Mouse (Mus musculus): ENCODE measurements around the gene Chrna1. TPM values are rescaled to one million over a fixed set of nuclear protein-coding genes. Genes with fewer than 3 reads are reported as not detected.

Gene Chrna1
- polyA plus RNA-seq (2015; fragmentation: Nextera tagmentation; extraction: Ambion mirVana), result 0.15 and 0.24 TPM in 2 replicates

DNA sequence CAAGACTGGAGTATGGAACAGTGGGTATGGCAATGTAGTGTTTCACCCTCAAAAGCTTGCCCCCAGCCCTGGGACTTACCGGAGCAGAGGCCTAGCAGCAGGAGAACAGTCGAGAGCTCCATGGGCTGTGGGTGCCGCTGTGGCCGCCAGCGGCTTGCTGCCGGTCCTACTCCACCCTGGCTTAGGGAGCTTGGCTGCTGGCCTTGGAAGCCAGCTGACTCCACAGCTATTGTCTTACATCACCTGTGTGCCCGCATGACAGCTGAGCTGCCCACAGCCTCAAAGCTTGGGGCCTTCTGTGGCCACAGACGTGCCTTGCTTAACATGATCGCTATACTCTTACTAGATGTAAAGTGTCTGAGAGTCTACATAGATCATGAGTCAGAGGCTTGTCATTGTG is at the start of gene Chrna1:
Gene Chrna1, minus strand, starts transcription at position 173 of the 400 bp plus-strand sequence.
- Histone ChIP-seq H3K9me3 (replicated peaks; ENCODE audit: control insufficient read depth, low read length, poor library complexity, severe bottlenecking) (no peaks in the 10 kb centered on the region), H3K27me3 (ENCODE audit: control insufficient read depth, insufficient read depth, low read depth, low read length) (peaks cover 4% of the 10 kb centered on the region; the same call in 1 of the 2 replicates), H3K27ac (ENCODE audit: low read length) (no peak within 1 kb of the TSS), H3K36me3 (ENCODE audit: control insufficient read depth, insufficient read depth, low read length) (no peaks in the 10 kb centered on the region), H3K4me2 (ENCODE audit: low read length) (no peak within 1 kb of the TSS), H3K4me3 (ENCODE audit: low read depth, low read length) (no peak within 1 kb of the TSS), H3K4me1 (ENCODE audit: control insufficient read depth, insufficient read depth, low read length) (no peaks in the 10 kb centered on the region; the same call in 1 of the 2 replicates), H3K9ac (ENCODE audit: low read depth, low read length) (no peak within 1 kb of the TSS)
- no peak for ATAC-seq
- 92% methylated on average over 9 of the region's 9 CpGs for WGBS

DNA sequence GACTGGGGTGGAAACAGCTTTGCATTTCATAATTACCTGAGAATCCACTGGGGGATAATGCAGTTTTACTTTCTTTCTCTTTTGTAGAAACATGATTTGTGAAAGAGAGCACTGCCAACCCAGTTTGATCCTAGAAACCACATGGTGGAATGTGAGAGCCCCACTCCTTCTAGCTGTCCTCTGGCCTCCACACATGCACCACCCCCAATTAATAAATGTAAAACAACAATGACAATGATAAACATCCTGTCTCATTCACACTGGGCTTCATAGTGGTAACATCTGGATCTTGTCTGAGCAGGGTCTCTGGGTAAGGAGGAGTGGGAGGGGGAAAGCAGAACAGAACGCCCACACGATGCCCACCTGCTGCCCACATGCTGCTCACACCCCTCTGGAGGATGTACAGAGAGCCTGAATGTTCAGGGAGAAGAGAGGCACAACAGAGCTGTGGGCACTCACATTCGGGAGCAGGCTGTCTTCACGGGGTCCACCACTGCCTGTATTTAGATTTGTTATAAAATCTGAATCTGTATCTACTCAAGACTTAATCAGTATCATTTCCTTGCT is 38.4 kb upstream of the Chrna1 start:
- no peak overlapping the region for H3K9ac ChIP-seq (ENCODE audit: low read depth, low read length)
- H3K4me3 ChIP-seq (ENCODE audit: low read depth, low read length), result no peak overlapping the region
- H3K27me3 ChIP-seq (ENCODE audit: control insufficient read depth, insufficient read depth, low read depth, low read length), result no peaks in the 10 kb centered on the region
- H3K9me3 ChIP-seq (replicated peaks; ENCODE audit: control insufficient read depth, low read length, poor library complexity, severe bottlenecking), result no peaks in the 10 kb centered on the region
- no peaks in the 10 kb centered on the region for H3K4me1 ChIP-seq (ENCODE audit: control insufficient read depth, insufficient read depth, low read length)
- H3K36me3 ChIP-seq (ENCODE audit: control insufficient read depth, insufficient read depth, low read length), result peaks cover 9% of the 10 kb centered on the region; the same call in 1 of the 2 replicates
- H3K27ac ChIP-seq (ENCODE audit: low read length), result no peak overlapping the region
- ATAC-seq, result no peak
- no peak overlapping the region for H3K4me2 ChIP-seq (ENCODE audit: low read length)
- WGBS, result 87% methylated on average over 4 of the region's 4 CpGs

GRCm38 (mm10) chr2:73616434-73617057 is 36.4 kb upstream of the Chrna1 start:
- H3K4me3 ChIP-seq (ENCODE audit: low read depth, low read length), result no peak overlapping the region
- WGBS, result 89% methylated on average over 17 of the region's 17 CpGs
- H3K4me2 ChIP-seq (ENCODE audit: low read length), result no peak overlapping the region
- peaks cover 4% of the 10 kb centered on the region; the same call in 1 of the 2 replicates for H3K36me3 ChIP-seq (ENCODE audit: control insufficient read depth, insufficient read depth, low read length)
- H3K9ac ChIP-seq (ENCODE audit: low read depth, low read length), result no peak overlapping the region
- H3K9me3 ChIP-seq (replicated peaks; ENCODE audit: control insufficient read depth, low read length, poor library complexity, severe bottlenecking), result no peaks in the 10 kb centered on the region
- H3K4me1 ChIP-seq (ENCODE audit: control insufficient read depth, insufficient read depth, low read length), result no peaks in the 10 kb centered on the region
- H3K27me3 ChIP-seq (ENCODE audit: control insufficient read depth, insufficient read depth, low read depth, low read length), result no peaks in the 10 kb centered on the region
- no peak for ATAC-seq
- no peak overlapping the region for H3K27ac ChIP-seq (ENCODE audit: low read length)

- Histone ChIP-seq H3K36me3 (ENCODE audit: control insufficient read depth, insufficient read depth, low read length) (peaks cover 7% of the 10 kb centered on the region; the same call in 1 of the 2 replicates), H3K4me1 (ENCODE audit: control insufficient read depth, insufficient read depth, low read length) (no peaks in the 10 kb centered on the region), H3K4me3 (ENCODE audit: low read depth, low read length) (no peak overlapping the region), H3K9ac (ENCODE audit: low read depth, low read length) (no peak overlapping the region), H3K27me3 (ENCODE audit: control insufficient read depth, insufficient read depth, low read depth, low read length) (no peaks in the 10 kb centered on the region), H3K9me3 (replicated peaks; ENCODE audit: control insufficient read depth, low read length, poor library complexity, severe bottlenecking) (no peaks in the 10 kb centered on the region), H3K27ac (ENCODE audit: low read length) (no peak overlapping the region), H3K4me2 (ENCODE audit: low read length) (no peak overlapping the region)
- WGBS, result 95% methylated on average over 5 of the region's 5 CpGs
- no peak for ATAC-seq
Measured at GRCm38 (mm10) chr2:73615456-73615855, 35.3 kb upstream of the Chrna1 start.

- Histone ChIP-seq H3K4me2 (ENCODE audit: low read length) (no peak overlapping the region), H3K4me3 (ENCODE audit: low read depth, low read length) (no peak overlapping the region), H3K27me3 (ENCODE audit: control insufficient read depth, insufficient read depth, low read depth, low read length) (no peaks in the 10 kb centered on the region), H3K4me1 (ENCODE audit: control insufficient read depth, insufficient read depth, low read length) (no peaks in the 10 kb centered on the region), H3K36me3 (ENCODE audit: control insufficient read depth, insufficient read depth, low read length) (peaks cover 7% of the 10 kb centered on the region; the same call in 1 of the 2 replicates), H3K9ac (ENCODE audit: low read depth, low read length) (no peak overlapping the region), H3K27ac (ENCODE audit: low read length) (no peak overlapping the region), H3K9me3 (replicated peaks; ENCODE audit: control insufficient read depth, low read length, poor library complexity, severe bottlenecking) (no peaks in the 10 kb centered on the region)
- no peak for ATAC-seq
- 96% methylated on average over 8 of the region's 8 CpGs for WGBS
Measured at GRCm38 (mm10) chr2:73614303-73614702, 34.2 kb upstream of the Chrna1 start.

DNA sequence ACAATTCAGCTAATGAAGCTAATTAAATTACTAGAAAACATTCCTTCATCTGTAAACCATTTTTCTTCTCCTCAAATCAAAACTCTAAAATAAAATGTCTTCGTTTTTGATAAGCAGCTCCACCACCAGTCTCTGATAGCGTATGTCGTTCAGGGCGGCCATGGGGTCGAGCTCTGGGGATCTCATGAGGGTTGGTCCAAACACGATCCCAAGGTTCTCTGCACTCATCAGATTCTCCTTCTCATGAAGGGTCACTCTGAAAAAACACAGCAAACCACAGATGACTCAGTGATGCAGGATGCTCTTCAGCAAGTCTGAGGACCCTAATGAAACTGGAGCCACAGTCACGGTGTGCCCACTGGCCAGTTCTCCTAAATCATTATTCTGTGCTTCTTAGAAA is 32.8 kb upstream of the Chrna1 start:
- no peak overlapping the region for H3K4me3 ChIP-seq (ENCODE audit: low read depth, low read length)
- H3K9me3 ChIP-seq (replicated peaks; ENCODE audit: control insufficient read depth, low read length, poor library complexity, severe bottlenecking), result no peaks in the 10 kb centered on the region
- no peak overlapping the region for H3K27ac ChIP-seq (ENCODE audit: low read length)
- 95% methylated on average over 7 of the region's 7 CpGs for WGBS
- no peaks in the 10 kb centered on the region for H3K27me3 ChIP-seq (ENCODE audit: control insufficient read depth, insufficient read depth, low read depth, low read length)
- no peak overlapping the region for H3K9ac ChIP-seq (ENCODE audit: low read depth, low read length)
- H3K36me3 ChIP-seq (ENCODE audit: control insufficient read depth, insufficient read depth, low read length), result peaks cover 7% of the 10 kb centered on the region; the same call in 1 of the 2 replicates
- H3K4me1 ChIP-seq (ENCODE audit: control insufficient read depth, insufficient read depth, low read length), result no peaks in the 10 kb centered on the region
- H3K4me2 ChIP-seq (ENCODE audit: low read length), result no peak overlapping the region
- ATAC-seq, result no peak

- Histone ChIP-seq H3K4me3 (ENCODE audit: low read depth, low read length) (no peak overlapping the region), H3K4me2 (ENCODE audit: low read length) (no peak overlapping the region), H3K9me3 (replicated peaks; ENCODE audit: control insufficient read depth, low read length, poor library complexity, severe bottlenecking) (no peaks in the 10 kb centered on the region), H3K9ac (ENCODE audit: low read depth, low read length) (no peak overlapping the region), H3K4me1 (ENCODE audit: control insufficient read depth, insufficient read depth, low read length) (no peaks in the 10 kb centered on the region), H3K36me3 (ENCODE audit: control insufficient read depth, insufficient read depth, low read length) (peaks cover 7% of the 10 kb centered on the region; the same call in 1 of the 2 replicates), H3K27me3 (ENCODE audit: control insufficient read depth, insufficient read depth, low read depth, low read length) (no peaks in the 10 kb centered on the region), H3K27ac (ENCODE audit: low read length) (no peak overlapping the region)
- WGBS, result 98% methylated on average over 6 of the region's 6 CpGs
- no peak for ATAC-seq
Measured at GRCm38 (mm10) chr2:73612367-73612914, 32.3 kb upstream of the Chrna1 start.

DNA sequence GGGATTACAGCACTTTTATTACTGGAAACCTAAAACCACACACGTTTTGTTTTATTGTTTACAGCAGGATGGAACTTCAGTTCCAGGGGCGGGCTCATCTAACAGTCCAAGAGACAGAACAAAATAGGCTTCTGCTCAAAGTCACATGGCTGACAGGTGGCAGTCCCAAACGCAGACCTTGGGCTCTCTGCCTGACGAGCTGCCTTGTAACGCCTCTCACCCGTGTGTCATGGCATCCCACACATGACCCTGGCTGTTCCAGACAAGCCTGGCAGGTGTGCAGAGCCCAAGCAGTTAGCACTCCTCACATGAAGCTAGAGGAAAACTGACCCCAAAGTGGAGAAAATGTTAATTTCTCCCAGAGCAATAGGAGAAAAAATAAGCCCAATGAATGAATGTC is 31.7 kb upstream of the Chrna1 start:
- no peak for ATAC-seq
- 92% methylated on average over 6 of the region's 6 CpGs for WGBS

GRCm38 (mm10) chr2:73609724-73610210 is 29.6 kb upstream of the Chrna1 start:
- ATAC-seq, result no peak
- Histone ChIP-seq H3K4me2 (ENCODE audit: low read length) (no peak overlapping the region), H3K27ac (ENCODE audit: low read length) (no peak overlapping the region), H3K9ac (ENCODE audit: low read depth, low read length) (no peak overlapping the region), H3K4me1 (ENCODE audit: control insufficient read depth, insufficient read depth, low read length) (peaks cover 7% of the 10 kb centered on the region), H3K36me3 (ENCODE audit: control insufficient read depth, insufficient read depth, low read length) (peaks cover 7% of the 10 kb centered on the region; the same call in 1 of the 2 replicates), H3K4me3 (ENCODE audit: low read depth, low read length) (no peak overlapping the region), H3K9me3 (replicated peaks; ENCODE audit: control insufficient read depth, low read length, poor library complexity, severe bottlenecking) (no peaks in the 10 kb centered on the region), H3K27me3 (ENCODE audit: control insufficient read depth, insufficient read depth, low read depth, low read length) (no peaks in the 10 kb centered on the region)
- WGBS, result 95% methylated on average over 3 of the region's 3 CpGs

More for the DNA sequence above, 31.7 kb upstream of the Chrna1 start:
- Histone ChIP-seq H3K27me3 (ENCODE audit: control insufficient read depth, insufficient read depth, low read depth, low read length) (no peaks in the 10 kb centered on the region), H3K4me3 (ENCODE audit: low read depth, low read length) (no peak overlapping the region), H3K27ac (ENCODE audit: low read length) (no peak overlapping the region), H3K9me3 (replicated peaks; ENCODE audit: control insufficient read depth, low read length, poor library complexity, severe bottlenecking) (no peaks in the 10 kb centered on the region), H3K4me1 (ENCODE audit: control insufficient read depth, insufficient read depth, low read length) (no peaks in the 10 kb centered on the region), H3K36me3 (ENCODE audit: control insufficient read depth, insufficient read depth, low read length) (peaks cover 7% of the 10 kb centered on the region; the same call in 1 of the 2 replicates), H3K4me2 (ENCODE audit: low read length) (no peak overlapping the region), H3K9ac (ENCODE audit: low read depth, low read length) (no peak overlapping the region)

All from midbrain, embryonic 16.5 days (tissue).